ENCODE assay signal across 8 mouse cellular contexts in genomic region chr6:122742228-122742899, GRCm38 (mm10). TPM values are rescaled to one million over a fixed set of nuclear protein-coding genes. Genes with fewer than 3 reads are reported as not detected.
DNase-seq lines count a peak whose midpoint lies in the region.

No protein-coding gene starts in this region.

- peak; percentile 87 for DNase-seq in CD4-positive helper T cell, adult 2 months (ENCODE audit: low read depth, low spot score)
- peak; percentile 64 for DNase-seq in T-cell, adult 2 months (ENCODE audit: low spot score)
- peak; percentile 76 for DNase-seq in embryo, embryonic 9.5 days (ENCODE audit: extremely low spot score)
- DNase-seq in heart, postnatal 36 days = peak; percentile 23 to 29
- DNase-seq in layer of hippocampus, postnatal 25 days (ENCODE audit: extremely low spot score in 1 of 2, low spot score in 1 of 2) = peak; percentile 57 to 59
- DNase-seq in lung, postnatal 10 days = peak; percentile 19
- DNase-seq in right cerebral cortex, postnatal 10 days (ENCODE audit: low spot score in 2 of 2) = peak; percentile 68 to 71
- DNase-seq in urinary bladder, postnatal 10 days (ENCODE audit: low spot score) = no peak

- intact Hi-C loops in heart, postnatal 36 days (cut with DNase I) = loop anchor here (5.0 kb wide), 1 partner anchor 130 kb away; the partner anchor contains the start of gene Necap1

RNA-seq across cellular contexts. Expression of gene Nanog, which starts 35.1 kb away (rescaled TPM):
- not detected for total RNA-seq in heart, postnatal 36 days (2021)
- not detected for total RNA-seq in layer of hippocampus, postnatal 25 days (2021)

RNA-seq across cellular contexts. Expression of gene Slc2a3, which starts 59.1 kb away (rescaled TPM):
- 1 to 10 TPM; 1.6 to 2.0 TPM for total RNA-seq in heart, postnatal 36 days (2021)
- total RNA-seq in layer of hippocampus, postnatal 25 days (2021) = 100 to 1,000 TPM; 115 to 119 TPM

Comparison
In these comparisons a context has a peak if more than half of its experiments do, and no peak if none do; other contexts are left out.
1. RNA of gene Slc2a3, which starts 59.1 kb away (total RNA-seq): 115 to 119 TPM in layer of hippocampus, postnatal 25 days; 1.6 to 2.0 TPM in heart, postnatal 36 days; every median in the first group is over 10 times any median in the second.